Mouse (Mus musculus) erythroblast, embryonic 14.5 days (primary cell): ENCODE measurements around the gene Ciita.

Experiments used
- GATA1 ChIP-seq: IDR thresholded peaks from 2 replicates; pipeline ENCODE4 v1.6.1; 2012; ENCODE audit warnings: low read length, inconsistent platforms, mixed read lengths
- TAL1 ChIP-seq: IDR thresholded peaks from 3 replicates; pipeline ENCODE4 v1.6.1; 2012; ENCODE audit warnings: low read length, inconsistent platforms, mixed read lengths

- TF ChIP-seq GATA1 (no peak), TAL1 (no peak)
Measured at GRCm38 (mm10) chr16:10447264-10447594, 32.6 kb upstream of the Ciita start, which contains the start of gene Tvp23a.
